Mouse (Mus musculus): Measurements from ENCODE around the gene Rprml.

DNA sequence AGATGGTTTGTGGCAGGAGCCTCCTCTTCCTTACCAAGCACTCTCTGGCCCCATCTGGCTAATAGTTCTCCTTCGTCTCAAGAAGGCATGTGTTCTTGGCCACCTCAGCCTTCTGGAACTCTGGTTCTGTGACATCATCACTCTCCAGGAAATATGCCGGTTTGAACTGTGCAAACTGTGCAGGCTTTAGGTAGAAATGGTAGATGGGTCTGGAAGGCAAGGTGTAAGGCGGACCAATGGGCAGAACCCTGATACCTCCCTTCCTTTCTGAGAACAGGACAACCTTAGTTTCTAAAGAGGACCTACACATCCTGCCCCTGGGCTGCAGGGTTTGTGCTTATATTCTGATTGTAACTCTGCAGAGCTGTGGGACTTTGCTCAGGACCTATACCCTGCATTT, 10.6 kb upstream of the Rprml start, which contains the start of gene Lyzl6:
- no peak for TF ChIP-seq TAL1 (IDR thresholded peaks at IDR 0.05; ENCODE audit: low read length)
- no peak for TF ChIP-seq POLR2A (IDR thresholded peaks at IDR 0.05; ENCODE audit: control insufficient read depth in 1 of 2, insufficient read depth in 1 of 2, low read depth in 1 of 2, low read length in 2 of 2, poor library complexity in 1 of 2)
- TF ChIP-seq RAD21 (IDR thresholded peaks at IDR 0.05; ENCODE audit: low read depth, low read length), result no peak
- TF ChIP-seq USF2 (IDR thresholded peaks at IDR 0.05; ENCODE audit: borderline replicate concordance in 1 of 2, insufficient read depth in 1 of 2, low read depth in 1 of 2, low read length in 2 of 2), result no peak
- no peak for TF ChIP-seq RCOR1 (IDR thresholded peaks at IDR 0.05; ENCODE audit: low read depth, low read length)
- TF ChIP-seq EP300 (IDR thresholded peaks at IDR 0.05; ENCODE audit: low read depth in 1 of 2, low read length in 2 of 2), result no peak
- TF ChIP-seq MYB (IDR thresholded peaks at IDR 0.05; ENCODE audit: low read depth, low read length), result no peak
- no peak for TF ChIP-seq TCF12 (IDR thresholded peaks at IDR 0.05; ENCODE audit: low read depth, low read length)
- no peak for TF ChIP-seq TBP (IDR thresholded peaks at IDR 0.05; ENCODE audit: low read depth, low read length)
- TF ChIP-seq CTCF (IDR thresholded peaks at IDR 0.05 in 2 of 3, conservative IDR thresholded peaks at IDR 0.05 in 1 of 3; ENCODE audit: control insufficient read depth in 1 of 3, insufficient read depth in 1 of 3, low read depth in 2 of 3, low read length in 3 of 3, poor library complexity in 1 of 3, severe bottlenecking in 1 of 3), result no peak
- TF ChIP-seq MAX (IDR thresholded peaks at IDR 0.05; ENCODE audit: low read length), result no peak
- TF ChIP-seq UBTF (IDR thresholded peaks at IDR 0.05; ENCODE audit: borderline replicate concordance, insufficient read depth, low read depth, low read length), result no peak

Data from MEL (cell line).